Mouse (Mus musculus): ENCODE data around the gene Trpm3.

GRCm38 (mm10) chr19:22789753-22790152 lies 650.9 kb downstream of the Trpm3 start:
- TF ChIP-seq CTCF (IDR thresholded peaks at IDR 0.05; ENCODE audit: insufficient read depth, low read length) (no peak), POLR2A (IDR thresholded peaks at IDR 0.05; ENCODE audit: borderline replicate concordance, extremely low read depth, low read depth, low read length) (no peak)

Data from lung, adult 2 months (tissue).